Mouse (Mus musculus) embryonic fibroblast, embryonic 13.5 days (primary cell): Measurements from ENCODE around the gene Ophn1.

ENCODE experiments used
- CTCF ChIP-seq: IDR thresholded peaks from 2 replicates; pipeline ENCODE4 v1.5.1; 2011; ENCODE audit warnings: mild to moderate bottlenecking, control low read depth, low read length, moderate library complexity, borderline replicate concordance; ENCODE audit not compliant: insufficient read depth
- POLR2A ChIP-seq: IDR thresholded peaks from 2 replicates; pipeline ENCODE4 v1.6.1; 2011; ENCODE audit warnings: low read depth, mild to moderate bottlenecking, control low read depth, low read length, moderate library complexity

GRCm38 (mm10) chrX:98908910-98909309 is 18.1 kb upstream of the Ophn1 start:
- TF ChIP-seq CTCF (no peak), POLR2A (no peak)
